Mouse (Mus musculus): ENCODE data around the gene Gfy.

DNA sequence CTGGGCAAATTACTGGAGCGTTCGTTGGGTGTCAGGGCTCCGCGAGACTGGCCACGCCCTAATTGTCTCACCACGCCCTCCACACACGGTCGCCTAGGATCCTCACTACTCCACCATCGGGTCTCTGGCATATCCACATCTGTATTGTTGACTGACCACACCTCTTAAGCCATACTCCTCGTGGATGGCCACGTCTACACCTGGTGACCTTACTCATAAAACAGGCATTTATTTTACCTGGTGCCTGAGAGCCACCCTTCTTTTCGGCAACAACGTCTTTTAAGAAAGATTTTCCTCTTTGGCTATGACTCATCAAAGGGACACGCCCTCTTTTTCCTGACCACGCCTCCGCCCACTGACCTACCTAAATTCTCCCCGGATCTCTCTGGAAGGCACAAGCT is 32.5 kb upstream of the Gfy start, which contains the start of gene Dkkl1:
- TF ChIP-seq HCFC1 (IDR thresholded peaks at IDR 0.05; ENCODE audit: borderline replicate concordance, insufficient read depth, low read length) (no peak), ZC3H11A (IDR thresholded peaks at IDR 0.05; ENCODE audit: borderline replicate concordance, low read depth, low read length) (no peak), CHD2 (IDR thresholded peaks at IDR 0.05; ENCODE audit: low read depth, low read length) (no peak; the same call in 1 of the 2 replicates), MAFK (IDR thresholded peaks at IDR 0.05; ENCODE audit: insufficient read depth, low read depth, low read length) (no peak), ZNF384 (IDR thresholded peaks at IDR 0.05; ENCODE audit: low read depth, low read length) (no peak)

Measured in ES-E14 (cell line).